Mouse (Mus musculus) G1E-ER4 (cell line): Measurements from ENCODE around the gene Unc119b. TPM values are rescaled to one million over a fixed set of nuclear protein-coding genes. Genes with fewer than 3 reads are reported as not detected.

Experiments used
- GATA1 ChIP-seq: IDR thresholded peaks from one replicate; pipeline ENCODE4 v1.8.0; 2012; ENCODE audit warnings: low read length, inconsistent platforms
- polyA plus RNA-seq: library from polyadenylated mRNA; stranded (reverse); fragments of >175 nt; gene quantifications from 2 replicates; pipeline ENCODE4 v1.2.3, GENCODE M21; 2012

The Unc119b gene
- polyA plus RNA-seq = 37.8 and 47.6 TPM in 2 replicates

GRCm38 (mm10) chr5:115134234-115135165 lies at the start of gene Unc119b:
Unc119b (minus strand) TSS chr5:115134975.
- no peak for TF ChIP-seq GATA1

GRCm38 (mm10) chr5:115183482-115183881 lies 48.7 kb upstream of the Unc119b start:
- no peak for TF ChIP-seq GATA1

DNA sequence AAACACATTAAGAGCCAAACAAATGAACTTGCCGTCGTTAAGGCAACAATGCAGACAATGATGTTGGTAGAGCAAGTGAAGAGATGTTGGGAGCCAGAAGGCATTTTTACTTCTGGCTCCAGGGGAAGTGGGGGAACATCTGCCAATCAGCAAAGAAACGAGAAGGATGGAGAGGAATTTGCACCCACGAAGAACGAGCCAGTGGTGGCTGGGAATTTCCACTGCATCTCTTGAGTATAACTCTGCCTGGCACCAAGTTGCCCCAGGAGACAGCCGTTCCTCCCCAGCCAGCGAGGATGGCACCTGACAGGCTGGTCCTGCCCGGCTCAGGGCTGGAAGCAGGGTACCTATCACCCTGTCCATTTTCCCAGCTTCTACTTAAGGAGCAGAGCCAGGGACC lies 48.1 kb upstream of the Unc119b start:
- no peak for TF ChIP-seq GATA1

DNA sequence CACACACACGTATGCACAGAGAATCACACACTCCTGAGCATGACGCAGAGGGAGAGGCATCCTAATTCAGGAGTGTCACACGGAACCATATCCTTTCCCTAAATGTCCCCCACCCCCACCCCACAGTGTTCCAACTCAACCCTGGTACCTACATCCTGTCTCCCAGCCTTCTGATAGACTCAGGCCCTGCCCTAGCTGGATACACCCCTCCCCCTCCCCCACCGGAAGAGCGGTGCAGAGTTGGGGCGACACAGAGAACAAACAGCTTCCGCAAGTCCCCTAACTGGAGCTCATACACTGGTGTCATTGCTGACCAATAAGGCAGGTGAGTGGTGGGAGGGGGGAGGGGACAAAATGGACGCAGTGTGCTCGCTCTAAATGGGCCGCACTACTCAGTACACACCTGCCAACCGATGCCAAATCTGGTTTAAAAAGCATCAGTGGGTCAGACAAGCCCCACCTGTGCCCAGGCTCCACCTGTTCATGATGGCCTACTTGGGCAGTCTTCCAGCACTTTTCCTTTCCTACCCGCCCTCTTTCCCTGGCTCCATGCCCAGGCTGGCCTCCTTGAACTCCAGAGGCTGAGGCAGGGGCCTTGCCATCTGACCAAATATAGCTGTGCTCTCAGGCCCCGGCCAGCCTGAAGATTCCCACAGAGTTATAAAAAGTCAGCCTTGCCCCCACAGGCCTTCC lies 46.6 kb upstream of the Unc119b start:
- TF ChIP-seq GATA1 = no peak

DNA sequence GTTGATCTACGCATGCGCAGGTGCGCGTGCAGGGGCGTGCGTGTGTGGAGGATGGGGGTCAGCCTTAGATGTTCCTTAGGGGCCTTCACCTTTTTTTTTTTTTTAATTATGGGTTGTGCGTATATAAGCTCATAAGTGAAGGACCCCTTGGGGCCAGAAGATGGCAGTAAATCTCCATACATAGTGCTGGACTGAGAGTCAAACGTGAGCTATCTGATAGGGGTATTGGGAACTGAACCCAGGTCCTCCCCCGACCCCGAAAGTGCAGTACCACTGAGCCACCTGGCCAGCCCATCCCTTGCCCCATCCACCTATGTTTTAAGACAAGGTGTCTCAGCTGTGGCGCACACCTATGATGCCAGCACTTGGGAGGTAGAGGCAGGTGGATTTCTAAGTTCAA lies 44.8 kb upstream of the Unc119b start:
- no peak for TF ChIP-seq GATA1

DNA sequence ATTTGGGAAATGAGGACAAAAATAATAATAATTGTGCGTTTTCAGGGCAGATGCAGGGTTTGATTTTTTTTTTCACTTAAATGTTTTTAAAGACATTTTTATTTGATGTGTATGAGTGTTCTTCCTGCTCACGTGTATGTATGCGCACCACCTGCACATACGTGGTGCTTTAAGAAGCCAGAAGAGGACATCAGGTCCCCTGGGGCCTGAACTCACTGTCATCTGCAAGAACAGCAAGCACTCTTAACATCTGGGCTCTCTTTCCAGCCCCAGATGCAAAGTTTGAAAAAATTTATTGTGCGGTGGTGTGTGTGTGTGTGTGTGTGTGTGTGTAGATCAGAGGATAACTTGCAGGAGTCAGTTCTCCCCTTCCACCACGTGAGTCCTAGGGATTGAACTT lies 43.1 kb upstream of the Unc119b start:
- TF ChIP-seq GATA1 = no peak

DNA sequence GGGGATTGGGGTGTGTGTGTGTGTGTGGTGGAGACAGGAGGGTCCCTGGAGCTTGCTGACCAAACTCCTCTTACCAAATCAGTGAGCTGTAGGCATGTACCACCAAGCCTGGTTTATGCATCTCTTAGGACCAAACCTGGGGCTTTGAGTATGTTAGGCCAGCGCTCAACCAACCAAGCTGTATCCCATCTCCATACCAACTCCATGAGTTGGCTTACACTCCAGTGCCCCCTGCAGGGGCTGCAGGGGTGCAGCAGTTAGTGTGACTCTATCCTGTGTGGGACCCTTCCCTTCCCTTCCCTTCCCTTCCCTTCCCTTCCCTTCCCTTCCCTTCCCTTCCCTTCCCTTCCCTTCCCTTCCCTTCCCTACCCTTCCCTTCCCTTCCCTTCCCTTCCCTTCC lies 39.8 kb upstream of the Unc119b start:
- no peak for TF ChIP-seq GATA1

DNA sequence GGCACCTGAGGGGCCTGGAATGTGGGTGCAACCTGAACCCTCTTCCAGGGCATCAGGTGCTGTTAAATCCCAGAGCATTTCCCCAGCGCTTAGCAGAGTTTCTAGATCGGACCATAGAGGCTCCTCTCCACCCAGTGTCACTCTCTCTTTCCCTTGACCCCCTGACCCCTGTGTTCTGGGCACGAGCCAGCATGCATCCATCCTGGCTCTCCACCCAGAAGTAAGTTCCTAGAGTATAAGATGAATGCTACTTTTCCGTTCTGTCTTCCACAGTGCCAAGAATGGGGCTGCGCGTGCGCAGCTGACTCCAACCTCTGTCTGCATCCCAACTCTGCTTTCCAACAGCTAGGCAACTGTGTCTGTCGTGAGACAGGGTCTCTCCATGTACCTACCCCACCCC lies 35.4 kb upstream of the Unc119b start:
- TF ChIP-seq GATA1 = no peak

DNA sequence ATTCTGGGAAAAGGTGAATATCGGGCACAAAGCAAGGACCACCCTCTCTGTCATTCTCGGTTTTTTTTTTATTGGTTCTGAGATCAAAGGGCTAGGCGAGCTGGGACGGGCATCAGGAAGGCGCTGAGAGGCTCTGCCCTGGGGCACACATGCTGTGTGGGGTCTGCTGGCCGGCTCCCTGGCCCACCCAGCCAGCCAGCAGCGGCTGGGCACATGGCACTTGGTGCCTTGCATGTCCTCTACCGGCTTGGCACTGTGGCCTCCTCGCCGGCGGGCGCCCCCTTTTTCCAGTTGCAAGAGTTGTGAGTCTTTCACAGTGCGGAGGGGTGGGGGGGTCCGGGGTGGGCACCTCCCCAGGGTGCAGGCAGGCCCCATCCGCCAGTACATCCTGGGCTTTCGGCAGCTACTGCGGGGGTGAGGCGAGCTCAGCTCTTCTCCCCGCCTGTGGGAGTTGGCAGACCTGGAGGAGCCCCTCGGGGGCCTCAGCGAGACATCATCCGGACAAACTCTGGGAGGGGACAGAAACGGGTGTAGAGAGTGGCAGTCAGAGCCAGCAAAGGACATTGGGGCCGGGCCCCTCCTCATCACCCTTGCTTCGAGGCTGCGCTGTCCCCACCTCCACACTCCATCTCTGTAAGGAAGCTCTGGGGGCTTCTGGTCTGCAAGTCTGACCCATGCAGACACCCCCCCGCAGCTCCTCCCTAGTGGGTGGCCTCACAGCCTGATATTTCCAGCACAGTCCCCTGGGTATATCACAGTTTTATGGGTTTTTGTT lies 34.1 kb upstream of the Unc119b start:
- TF ChIP-seq GATA1 = no peak

- no peak for TF ChIP-seq GATA1
Observed at GRCm38 (mm10) chr5:115167396-115167795, 32.6 kb upstream of the Unc119b start.

DNA sequence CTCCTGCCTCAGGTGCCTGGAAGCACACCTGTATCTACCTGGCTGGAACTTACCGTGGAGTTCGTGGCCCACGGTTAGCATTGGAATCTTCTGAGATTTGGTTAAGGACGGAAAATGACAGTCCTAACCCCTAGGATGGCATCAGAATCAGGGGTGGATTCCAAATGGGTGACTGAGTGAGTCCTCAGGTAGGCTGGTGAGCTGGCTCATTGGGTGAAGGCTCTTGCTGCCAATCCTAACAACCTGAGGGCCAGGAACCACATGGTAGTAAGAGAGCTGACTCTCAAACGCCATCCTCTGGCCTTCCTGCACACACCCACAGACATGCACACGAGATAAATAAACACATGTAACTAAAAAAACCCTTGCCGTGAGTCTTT lies 32.0 kb upstream of the Unc119b start:
- TF ChIP-seq GATA1 = no peak

GRCm38 (mm10) chr5:115165895-115166814 lies 31.4 kb upstream of the Unc119b start:
- TF ChIP-seq GATA1 = no peak

DNA sequence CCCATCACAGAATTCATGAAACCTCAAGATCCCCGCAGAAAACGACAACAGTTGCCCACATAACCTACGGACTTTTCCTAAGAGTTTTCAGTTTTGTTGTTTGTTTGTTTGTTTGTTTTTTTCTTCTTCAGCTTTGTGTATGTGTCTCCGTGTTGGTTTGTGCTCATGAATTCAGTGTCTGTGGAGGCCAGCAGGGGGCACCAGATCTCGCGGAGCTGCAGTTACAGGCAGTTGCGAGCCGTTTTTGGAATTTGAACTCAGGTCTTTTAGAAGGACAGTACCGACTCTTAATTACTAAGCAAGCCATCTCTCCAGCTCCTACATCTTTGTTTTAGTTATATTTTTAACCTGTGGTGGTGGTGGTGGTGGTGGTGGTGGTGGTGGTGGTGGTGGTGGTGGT lies 30.6 kb upstream of the Unc119b start:
- TF ChIP-seq GATA1 = no peak

DNA sequence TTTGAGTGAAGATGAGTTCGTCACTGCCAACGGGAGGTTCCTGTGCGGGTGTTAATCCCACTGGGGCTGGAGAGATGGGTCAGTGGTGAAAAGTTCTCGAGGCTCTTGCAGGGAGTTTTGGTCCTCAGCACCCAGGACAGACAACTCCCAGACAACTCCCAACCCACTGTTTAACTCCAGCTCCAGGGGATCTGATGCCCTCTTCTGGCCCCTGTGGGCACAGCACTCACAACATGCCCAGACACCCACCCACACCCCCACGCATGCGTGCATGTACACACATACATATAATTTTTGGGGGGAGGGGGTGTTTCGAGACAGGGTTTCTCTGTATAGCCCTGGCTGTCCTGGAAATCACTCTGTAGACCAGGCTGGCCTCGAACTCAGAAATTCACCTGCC lies 28.8 kb upstream of the Unc119b start:
- TF ChIP-seq GATA1 = no peak
